8 mouse cellular contexts compared by ENCODE assay signal in the genomic region with DNA sequence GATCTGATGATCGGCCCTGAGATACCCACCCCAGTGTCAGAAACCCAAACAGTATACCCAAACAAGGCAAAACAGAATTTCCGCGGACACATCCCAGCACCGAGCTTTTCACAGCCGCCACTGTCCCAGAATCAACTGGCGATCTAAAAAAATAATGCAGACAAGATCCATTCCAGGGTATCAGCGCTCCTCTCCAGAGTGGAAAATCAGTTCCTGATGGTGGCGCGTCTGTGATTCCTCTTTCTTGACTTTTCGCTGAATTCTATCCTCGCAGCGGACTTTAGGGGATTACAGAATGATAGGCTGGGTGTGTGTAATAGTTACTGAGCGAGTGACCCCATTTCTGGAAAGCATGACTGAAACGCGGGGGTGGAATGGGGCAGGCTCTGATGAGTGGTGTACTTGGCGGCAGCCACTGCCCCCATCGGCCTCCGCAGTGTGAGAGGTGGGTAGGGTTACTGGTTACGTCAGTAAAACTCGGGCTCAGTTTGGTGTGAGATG. TPM values are rescaled to one million over a fixed set of nuclear protein-coding genes. Genes with fewer than 3 reads are reported as not detected.
A peak's percentile ranks its signal among the peaks of the same experiment; 100 is the strongest.
DNase-seq lines count a peak whose midpoint lies in the region; ATAC-seq and TF ChIP-seq lines count a peak whose summit lies in the region.

No protein-coding gene starts in this region.

- peak overlapping the region; percentile 58 for H3K4me3 ChIP-seq in forebrain, embryonic 11.5 days (ENCODE audit: low read depth, low read length)
- H3K4me3 ChIP-seq in heart, embryonic 14.5 days (ENCODE audit: control insufficient read depth in 1 of 2, insufficient read depth in 1 of 2, low read depth in 1 of 2, low read length in 2 of 2): peak overlapping the region; percentile 68 to 90
- peak overlapping the region; percentile 64 for H3K4me3 ChIP-seq in kidney, postnatal 0 days (replicated peaks; ENCODE audit: low read depth, low read length)
- peak overlapping the region; percentile 75 for H3K4me3 ChIP-seq in liver, embryonic 16.5 days (ENCODE audit: low read depth, low read length)
- H3K4me3 ChIP-seq in neural tube, embryonic 11.5 days (ENCODE audit: low read depth, low read length): peak overlapping the region; percentile 64

- no peaks in the 10 kb centered on the region for H3K36me3 ChIP-seq in forebrain, embryonic 11.5 days (ENCODE audit: control insufficient read depth, insufficient read depth, low read length)
- no peaks in the 10 kb centered on the region for H3K36me3 ChIP-seq in heart, embryonic 14.5 days (ENCODE audit: control insufficient read depth, insufficient read depth, low read length)
- no peaks in the 10 kb centered on the region for H3K36me3 ChIP-seq in kidney, postnatal 0 days (ENCODE audit: insufficient read depth, low read length)
- H3K36me3 ChIP-seq in liver, embryonic 16.5 days (ENCODE audit: control insufficient read depth, insufficient read depth): no peaks in the 10 kb centered on the region
- H3K36me3 ChIP-seq in neural tube, embryonic 11.5 days (ENCODE audit: control insufficient read depth, insufficient read depth, low read length): no peaks in the 10 kb centered on the region

- 16% methylated on average over 20 of the region's 20 CpGs for WGBS in forebrain, embryonic 11.5 days
- 15% methylated on average over 20 of the region's 20 CpGs for WGBS in heart, embryonic 14.5 days
- WGBS in kidney, postnatal 0 days: 22% methylated on average over 20 of the region's 20 CpGs
- 21% methylated on average over 20 of the region's 20 CpGs for WGBS in liver, embryonic 16.5 days (ENCODE audit: insufficient replicate concordance)
- WGBS in neural tube, embryonic 11.5 days: 19% methylated on average over 20 of the region's 20 CpGs

- H3K27ac ChIP-seq in forebrain, embryonic 11.5 days (ENCODE audit: low read depth, low read length): no peak overlapping the region
- H3K27ac ChIP-seq in heart, embryonic 14.5 days (replicated peaks in 1 of 2; ENCODE audit: control insufficient read depth in 1 of 2, insufficient read depth in 1 of 2, low read depth in 2 of 2, low read length in 2 of 2): peak overlapping the region; percentile 80 to 89; a peak in 3 of 4 replicates
- H3K27ac ChIP-seq in kidney, postnatal 0 days: peak overlapping the region; percentile 88
- peak overlapping the region; percentile 4; the same call in 1 of the 2 replicates for H3K27ac ChIP-seq in liver, embryonic 16.5 days (ENCODE audit: low read length)
- no peak overlapping the region for H3K27ac ChIP-seq in neural tube, embryonic 11.5 days (ENCODE audit: low read depth, low read length)

- no peaks in the 10 kb centered on the region for H3K9me3 ChIP-seq in forebrain, embryonic 11.5 days (ENCODE audit: control insufficient read depth, low read length)
- no peaks in the 10 kb centered on the region for H3K9me3 ChIP-seq in heart, embryonic 14.5 days (ENCODE audit: control insufficient read depth, low read length)
- H3K9me3 ChIP-seq in kidney, postnatal 0 days (replicated peaks; ENCODE audit: low read length): no peaks in the 10 kb centered on the region
- no peaks in the 10 kb centered on the region; the same call in 1 of the 2 replicates for H3K9me3 ChIP-seq in liver, embryonic 16.5 days (replicated peaks; ENCODE audit: control insufficient read depth, low read length)
- no peaks in the 10 kb centered on the region for H3K9me3 ChIP-seq in neural tube, embryonic 11.5 days (ENCODE audit: control insufficient read depth, low read length)

- ATAC-seq in CD4-positive, CD25-positive, alpha-beta regulatory T cell, adult 4 months: peak; percentile 42
- no peak for ATAC-seq in forebrain, embryonic 11.5 days (replicated peaks; ENCODE audit: low FRiP score)
- ATAC-seq in heart, embryonic 14.5 days (ENCODE audit: insufficient number of reproducible peaks, insufficient read depth, low FRiP score, low read depth): no peak
- no peak for ATAC-seq in kidney, postnatal 0 days (replicated peaks; ENCODE audit: low FRiP score, low read depth)
- no peak for ATAC-seq in liver, embryonic 16.5 days (ENCODE audit: low read depth)
- no peak for ATAC-seq in neural tube, embryonic 11.5 days (ENCODE audit: insufficient read depth, low FRiP score, low TSS enrichment)

- H3K4me2 ChIP-seq in forebrain, embryonic 11.5 days (ENCODE audit: low read depth, low read length, severe bottlenecking): peak overlapping the region; percentile 54
- peak overlapping the region; percentile 64 for H3K4me2 ChIP-seq in heart, embryonic 14.5 days (ENCODE audit: low read length)
- H3K4me2 ChIP-seq in kidney, postnatal 0 days (ENCODE audit: low read length): peak overlapping the region; percentile 59
- H3K4me2 ChIP-seq in liver, embryonic 16.5 days (ENCODE audit: low read depth, low read length): peak overlapping the region; percentile 77
- H3K4me2 ChIP-seq in neural tube, embryonic 11.5 days (ENCODE audit: low read depth): peak overlapping the region; percentile 55

- H3K27me3 ChIP-seq in forebrain, embryonic 11.5 days (ENCODE audit: control insufficient read depth, insufficient read depth, low read length): no peaks in the 10 kb centered on the region
- no peaks in the 10 kb centered on the region for H3K27me3 ChIP-seq in heart, embryonic 14.5 days (ENCODE audit: control insufficient read depth, insufficient read depth, low read length)
- no peaks in the 10 kb centered on the region for H3K27me3 ChIP-seq in kidney, postnatal 0 days (ENCODE audit: insufficient read depth, low read length)
- H3K27me3 ChIP-seq in liver, embryonic 16.5 days (ENCODE audit: control insufficient read depth, insufficient read depth, low read depth, low read length): no peaks in the 10 kb centered on the region
- no peaks in the 10 kb centered on the region for H3K27me3 ChIP-seq in neural tube, embryonic 11.5 days (ENCODE audit: control insufficient read depth, insufficient read depth, low read length)

- peak overlapping the region; percentile 67 for H3K9ac ChIP-seq in forebrain, embryonic 11.5 days (ENCODE audit: low read length)
- peak overlapping the region; percentile 79 for H3K9ac ChIP-seq in heart, embryonic 14.5 days (ENCODE audit: low read length)
- H3K9ac ChIP-seq in kidney, postnatal 0 days (ENCODE audit: low read depth, low read length): peak overlapping the region; percentile 76
- H3K9ac ChIP-seq in liver, embryonic 16.5 days (ENCODE audit: low read depth, low read length): peak overlapping the region; percentile 78
- H3K9ac ChIP-seq in neural tube, embryonic 11.5 days (ENCODE audit: low read length): peak overlapping the region; percentile 72

- peak; percentile 75 for DNase-seq in brain, adult 2 months (ENCODE audit: low read depth, low spot score)
- DNase-seq in forebrain, embryonic 11.5 days (ENCODE audit: low spot score): peak; percentile 58
- peak; percentile 61 for DNase-seq in kidney, postnatal 0 days (ENCODE audit: low spot score)
- DNase-seq in neural tube, embryonic 11.5 days (ENCODE audit: low spot score): peak; percentile 42
- peak; percentile 42 for DNase-seq in testis, postnatal 10 days (ENCODE audit: low spot score)

- H3K4me1 ChIP-seq in forebrain, embryonic 11.5 days (replicated peaks; ENCODE audit: control insufficient read depth, insufficient read depth, low read length): no peaks in the 10 kb centered on the region
- H3K4me1 ChIP-seq in heart, embryonic 14.5 days (ENCODE audit: control insufficient read depth in 2 of 2, insufficient read depth in 2 of 2, low read length in 2 of 2): 0 out of 4 replicates have a peak, but pooled peaks cover 0 to 4% of the 10 kb centered on the region in 2 experiments
- H3K4me1 ChIP-seq in kidney, postnatal 0 days (replicated peaks; ENCODE audit: insufficient read depth, low read length): no peaks in the 10 kb centered on the region
- H3K4me1 ChIP-seq in liver, embryonic 16.5 days (ENCODE audit: control insufficient read depth, low read depth, low read length): no peaks in the 10 kb centered on the region; the same call in 1 of the 2 replicates
- no peaks in the 10 kb centered on the region for H3K4me1 ChIP-seq in neural tube, embryonic 11.5 days (ENCODE audit: control insufficient read depth, insufficient read depth, low read length)

- TF ChIP-seq CTCF in kidney, postnatal 0 days (IDR thresholded peaks at IDR 0.05; ENCODE audit: low read depth): no peak

RNA-seq across cellular contexts. Expression of gene Rps6ka3, which starts 46.9 kb away (rescaled TPM):
- polyA plus RNA-seq in CD4-positive, CD25-positive, alpha-beta regulatory T cell, adult 4 months (2017; shearing (Covaris generic)): 1 to 10 TPM; 6.0 to 10.0 TPM
- polyA plus RNA-seq in forebrain, embryonic 11.5 days (2014; fragmentation: Nextera tagmentation; extraction: Ambion mirVana): 5.3 and 5.8 TPM in 2 replicates
- 7.2 and 7.7 TPM in 2 replicates for polyA plus RNA-seq in heart, embryonic 14.5 days (2014; fragmentation: Nextera tagmentation; extraction: Ambion mirVana)
- polyA plus RNA-seq in kidney, postnatal 0 days (2015; fragmentation: Nextera tagmentation; extraction: Ambion mirVana): 6.6 and 7.6 TPM in 2 replicates
- polyA plus RNA-seq in liver, embryonic 16.5 days (2015; fragmentation: Nextera tagmentation; extraction: Ambion mirVana): 1.4 and 1.8 TPM in 2 replicates
- polyA plus RNA-seq in neural tube, embryonic 11.5 days (2014; fragmentation: Nextera tagmentation; extraction: Ambion mirVana): 6.5 and 9.3 TPM in 2 replicates

Comparison
In these comparisons a context has a peak if more than half of its experiments do, and no peak if none do; other contexts are left out.
1. H3K27ac ChIP-seq: peak in heart, embryonic 14.5 days (2 of 2), kidney, postnatal 0 days (single experiment) and liver, embryonic 16.5 days (single experiment); none in forebrain, embryonic 11.5 days (single experiment) and neural tube, embryonic 11.5 days (single experiment).
2. Peak in every context shown above with its lines, with median percentiles within 50 percentile points of each other: DNase-seq, H3K4me2 ChIP-seq, H3K4me3 ChIP-seq and H3K9ac ChIP-seq.